Mouse (Mus musculus) olfactory bulb, adult 2 months (tissue): ENCODE results near the gene Endov.

Experiments used
- CTCF ChIP-seq: fragments of 200-500 bp; IDR thresholded peaks from 2 replicates; pipeline ENCODE4 v1.5.1; 2012; ENCODE audit warnings: low read depth, mild to moderate bottlenecking, low read length, moderate library complexity; ENCODE audit not compliant: insufficient read depth
- POLR2A ChIP-seq: fragments of 200-500 bp; IDR thresholded peaks from 2 replicates; pipeline ENCODE4 v1.6.1; 2012; ENCODE audit warnings: mild to moderate bottlenecking, low read depth, low read length, moderate library complexity; ENCODE audit not compliant: insufficient read depth

- TF ChIP-seq CTCF (no peak), POLR2A (no peak)
These were observed 56.9 kb downstream of the Endov start for GRCm38 (mm10) chr11:119547951-119548591.
